Mouse (Mus musculus) retina, postnatal 1 day (tissue): ENCODE results near the gene Cep19.

Source experiments
- DNase-seq: peaks from one replicate; pipeline ENCODE4 v3.0.0-alpha.2; 2012

Gene Cep19

DNA sequence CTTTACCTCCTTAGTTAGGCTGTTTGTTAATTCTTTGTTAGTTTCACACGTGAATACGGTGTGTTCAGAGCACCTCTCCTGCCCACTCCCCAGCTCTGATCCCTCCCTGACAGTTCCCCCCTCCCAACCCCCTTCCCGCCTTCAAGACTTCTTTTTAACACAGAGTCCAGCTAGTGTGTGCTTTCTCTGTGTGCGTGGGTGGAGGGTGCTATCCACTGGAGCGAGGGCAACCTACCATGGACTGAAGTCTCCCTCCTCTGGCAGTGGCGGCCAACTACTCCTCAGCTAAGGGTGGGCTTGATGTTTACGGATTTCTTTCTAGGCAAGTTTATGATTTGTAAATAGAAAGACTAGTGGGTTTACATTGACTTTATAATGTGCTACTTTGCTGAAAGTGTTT, 8.6 kb downstream of the Cep19 start:
- DNase-seq = no peak

DNA sequence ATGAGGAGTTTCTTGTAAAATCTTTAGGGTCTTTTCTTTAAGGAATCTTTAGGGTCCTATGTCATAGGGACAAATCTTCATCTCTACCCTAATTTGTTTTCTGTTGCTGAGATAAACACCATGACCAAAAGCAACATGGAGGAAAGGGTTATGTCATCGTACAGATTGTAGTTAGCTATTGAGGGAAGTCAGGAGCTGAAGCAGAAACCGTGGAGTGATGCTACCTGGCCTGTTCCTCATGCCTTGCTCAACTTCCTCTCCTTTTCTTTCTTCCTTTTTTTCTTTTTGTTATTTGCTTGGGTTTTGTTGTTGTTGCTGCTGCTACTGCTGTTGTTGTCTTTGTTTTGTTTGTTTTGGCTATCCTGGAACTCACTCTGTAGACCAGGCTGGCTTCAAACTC, 9.0 kb downstream of the Cep19 start:
- no peak for DNase-seq

DNA sequence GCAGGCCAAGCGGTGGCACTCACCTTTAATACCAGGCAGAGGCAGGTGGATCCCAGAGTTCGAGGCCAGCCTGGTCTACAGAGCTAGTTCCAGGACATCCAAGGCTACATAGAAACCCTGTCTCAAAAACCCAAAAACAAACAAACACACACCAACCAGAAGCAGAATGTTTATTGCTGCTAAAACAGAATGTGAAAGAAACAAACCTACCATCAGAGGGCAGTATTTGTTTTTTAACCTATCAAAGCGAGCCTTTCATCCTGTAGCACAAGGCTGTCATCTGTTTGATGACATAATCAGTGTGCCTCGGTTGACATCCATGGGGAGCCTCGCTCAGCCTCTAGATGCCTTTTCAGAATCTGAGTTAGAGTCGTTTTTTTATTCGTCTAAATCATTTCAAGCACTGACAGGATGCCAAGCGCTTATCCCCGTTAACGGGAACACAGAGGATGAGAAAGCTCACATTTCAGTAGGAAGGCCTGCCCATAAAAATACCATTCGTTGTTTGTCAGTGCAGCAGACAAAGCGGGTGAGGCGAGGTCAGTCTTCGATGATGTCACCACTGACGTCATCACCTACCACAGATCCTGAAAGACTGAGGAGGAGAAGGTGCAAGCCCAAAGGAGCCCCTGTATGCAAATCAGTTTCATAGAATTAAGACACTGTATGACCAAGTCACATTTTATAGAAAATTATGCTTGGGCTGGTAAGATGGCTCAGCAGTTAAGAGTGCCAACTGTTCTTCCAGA, 11.5 kb downstream of the Cep19 start:
- peak; percentile 19 for DNase-seq

DNA sequence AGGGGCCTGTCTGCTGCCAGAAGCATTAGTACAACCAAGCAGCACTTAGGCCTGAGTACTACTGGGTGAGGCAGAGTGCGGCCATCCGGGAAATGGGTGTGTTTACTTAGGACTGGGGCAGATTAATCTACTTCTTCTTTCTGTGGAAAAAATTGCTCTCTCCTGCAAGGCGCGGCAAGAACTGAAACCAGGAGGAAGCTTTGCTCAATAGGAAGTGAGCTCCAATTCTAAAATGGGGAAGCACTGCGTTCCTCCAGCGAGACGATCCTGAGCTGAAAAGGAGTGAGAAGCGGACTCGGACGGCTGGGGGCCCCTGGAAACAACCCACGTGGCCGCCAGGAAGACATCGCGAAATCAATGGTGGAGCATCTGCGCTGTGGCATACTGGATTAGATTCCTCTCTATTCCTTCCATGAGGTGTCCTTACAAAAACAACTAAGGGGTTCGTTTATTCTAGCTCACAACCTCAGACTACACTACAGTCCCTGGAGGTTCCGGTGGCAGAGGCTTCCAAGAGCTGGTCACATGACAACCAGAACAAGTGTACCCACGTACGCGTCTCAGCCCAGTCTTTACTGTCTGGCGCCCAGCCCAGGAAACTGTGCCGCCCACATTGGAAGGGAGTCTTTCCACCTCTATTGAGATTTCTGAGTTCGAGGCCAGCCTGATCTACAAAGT, 14.1 kb downstream of the Cep19 start:
- no peak for DNase-seq

DNA sequence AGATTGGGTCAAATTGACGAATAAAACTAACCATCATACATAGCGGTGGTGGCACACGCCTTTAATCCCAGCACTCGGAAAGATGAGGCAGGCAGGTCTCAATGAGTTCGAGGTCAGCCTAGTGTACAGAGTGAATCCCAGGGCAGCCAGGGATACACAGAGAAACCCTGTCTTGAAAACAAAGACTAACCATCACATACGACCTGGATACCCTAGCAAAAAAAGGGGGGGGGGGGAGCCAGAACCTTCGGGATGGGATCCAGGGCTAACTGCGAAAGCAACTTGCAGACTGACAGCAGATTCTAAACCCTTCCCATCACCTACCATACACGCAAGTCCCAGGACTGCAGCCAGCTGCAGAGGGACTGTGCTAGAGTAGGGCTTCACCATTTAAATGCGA, 14.8 kb downstream of the Cep19 start:
- no peak for DNase-seq

DNA sequence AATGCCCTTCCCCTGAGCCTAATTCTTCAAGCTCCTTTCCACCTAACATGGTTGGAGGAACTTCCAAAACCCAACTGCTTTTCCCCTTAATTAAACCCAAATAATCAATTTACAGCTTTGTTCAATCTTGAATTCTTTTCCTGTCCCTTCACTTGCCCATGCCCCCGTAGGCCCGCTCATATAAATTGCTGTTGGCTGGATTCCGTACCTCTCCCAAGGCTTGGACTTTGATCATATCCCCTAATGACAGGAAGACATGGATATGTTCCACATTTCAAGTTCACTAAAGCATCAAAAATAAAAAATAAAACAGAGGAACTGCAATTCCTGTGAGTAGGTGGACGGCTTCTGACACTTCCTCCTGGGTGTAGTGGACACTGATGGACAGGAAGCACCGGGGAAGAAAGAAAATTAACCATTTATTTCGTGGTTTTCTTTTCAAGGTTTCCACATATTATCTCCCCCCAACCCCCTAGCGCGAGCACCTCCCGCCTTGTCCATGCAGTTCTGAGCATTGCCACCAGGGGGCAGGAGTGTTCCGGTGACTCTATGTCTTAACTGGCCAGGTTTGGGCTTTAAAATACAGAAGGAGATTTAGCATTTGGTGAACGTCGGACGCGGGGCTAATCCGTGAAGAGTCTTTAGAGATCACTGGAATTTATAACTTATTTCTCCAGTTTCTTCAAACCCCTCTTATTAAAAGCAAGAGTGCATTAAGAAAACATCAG, 15.5 kb downstream of the Cep19 start:
- peak; percentile 81 for DNase-seq

DNA sequence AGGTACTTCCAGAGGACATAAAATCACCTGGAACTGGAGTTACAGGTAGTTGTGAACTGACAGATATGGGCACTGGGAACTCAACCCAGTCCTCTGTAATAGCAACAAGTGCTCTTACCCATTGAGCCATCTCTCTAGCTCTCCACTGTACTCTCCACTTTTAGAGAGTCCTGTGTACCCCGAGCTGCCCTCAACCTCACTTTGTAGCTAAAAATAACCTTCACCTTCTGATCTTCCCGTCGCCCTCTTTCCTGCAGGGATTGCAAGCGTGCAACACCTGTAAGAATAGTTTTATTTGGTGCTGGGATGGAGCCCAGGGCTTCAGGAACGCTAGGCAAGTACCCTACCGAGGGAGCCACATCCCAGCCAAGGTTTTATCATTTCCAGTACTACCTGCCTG, 16.2 kb downstream of the Cep19 start:
- no peak for DNase-seq

DNA sequence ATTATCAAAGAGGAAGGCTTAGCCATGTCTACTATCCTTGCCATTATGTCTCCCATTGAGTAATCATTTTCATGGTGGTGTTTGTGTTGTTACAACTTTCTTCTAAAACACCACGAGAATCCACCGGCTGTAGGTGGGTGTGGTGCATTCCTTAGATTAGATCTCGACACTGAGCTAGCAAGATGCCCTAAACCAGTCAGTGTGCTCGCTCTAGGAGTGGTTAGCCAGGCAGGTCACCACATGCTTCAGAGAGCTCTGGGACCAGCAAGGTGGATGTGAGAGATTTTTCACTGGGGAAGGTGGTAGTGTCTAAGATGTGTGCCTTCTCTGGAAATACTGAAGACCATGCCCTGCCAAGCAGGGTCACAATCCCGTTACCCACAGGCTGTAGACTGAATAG, 16.6 kb downstream of the Cep19 start:
- no peak for DNase-seq

DNA sequence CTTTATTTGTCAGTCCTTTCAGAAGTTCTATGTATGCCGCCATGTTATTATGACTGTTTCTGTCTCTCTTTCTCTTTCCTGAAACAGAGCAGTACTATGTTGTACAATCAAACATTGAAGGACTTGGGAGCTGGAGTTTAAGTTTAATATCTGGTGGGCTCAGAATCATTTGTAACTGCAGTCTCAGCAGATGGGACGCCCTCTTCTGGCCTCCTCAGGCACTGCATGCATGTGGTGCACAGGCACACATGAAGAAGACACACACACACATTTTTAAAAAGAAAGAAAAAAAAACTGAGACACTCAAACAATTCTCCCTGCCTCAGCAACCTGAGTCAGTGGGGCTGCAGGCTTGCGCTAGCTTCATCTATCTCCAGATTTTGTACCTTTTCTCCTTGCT, 20.9 kb downstream of the Cep19 start:
- DNase-seq = no peak

DNA sequence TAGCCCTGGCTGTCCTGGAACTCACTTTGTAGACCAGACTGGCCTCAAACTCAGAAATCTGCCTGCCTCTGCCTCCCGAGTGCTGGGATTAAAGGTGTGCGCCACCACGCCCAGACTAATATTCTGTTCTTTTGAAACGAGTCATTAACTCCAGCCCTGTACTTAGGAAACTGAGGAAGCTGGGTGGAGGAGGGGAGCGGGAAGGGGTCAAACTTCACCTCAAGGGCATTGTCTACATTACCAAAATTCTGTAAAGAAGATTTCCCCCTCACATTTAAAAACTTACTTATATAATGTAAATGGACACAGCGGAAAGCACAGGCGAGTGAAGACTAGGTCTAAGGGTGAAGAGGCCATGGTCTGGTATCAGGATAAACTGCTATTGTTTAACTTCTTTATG, 24.4 kb downstream of the Cep19 start:
- DNase-seq = no peak

DNA sequence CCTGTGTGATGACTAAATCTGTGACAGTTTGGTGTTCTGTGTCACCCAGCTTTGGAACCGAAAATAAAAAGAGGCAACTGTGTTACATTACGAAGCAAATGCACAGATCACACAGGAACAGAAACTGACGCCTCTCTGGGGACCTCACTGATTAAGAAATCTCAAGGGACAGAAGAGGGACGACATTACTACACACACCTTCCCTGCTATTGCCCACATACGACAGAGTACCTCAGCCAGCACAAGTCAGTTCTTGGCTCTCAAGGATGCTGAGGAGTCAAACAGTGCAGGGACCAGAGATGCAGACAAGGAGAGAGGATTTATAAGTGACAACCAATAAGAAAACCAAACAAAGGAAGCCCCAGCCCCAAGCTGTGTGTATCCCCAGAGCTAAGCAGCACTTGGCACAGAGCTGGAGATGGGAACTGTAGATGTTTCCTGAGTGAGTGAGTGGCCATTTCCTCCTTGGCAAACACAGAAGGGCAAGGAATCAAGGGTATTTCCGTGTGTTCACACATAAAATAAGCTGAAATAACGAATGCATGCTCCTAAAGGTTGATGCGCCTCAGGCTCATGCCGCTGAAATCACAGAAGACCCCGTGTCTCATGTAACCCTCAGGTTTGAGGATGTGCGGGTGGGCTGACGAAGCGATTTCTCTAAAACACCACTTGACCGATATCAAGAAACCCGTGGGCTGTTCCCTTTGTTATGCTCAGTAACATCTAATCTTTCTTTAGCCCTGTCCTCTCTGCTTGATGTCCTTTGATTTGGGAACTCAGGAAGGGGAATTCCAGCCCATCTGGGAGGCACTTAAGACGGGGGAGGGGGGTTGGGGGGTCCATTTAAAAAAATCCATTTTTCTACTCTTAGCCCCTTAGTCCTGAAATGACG, 25.1 kb downstream of the Cep19 start:
- no peak for DNase-seq

DNA sequence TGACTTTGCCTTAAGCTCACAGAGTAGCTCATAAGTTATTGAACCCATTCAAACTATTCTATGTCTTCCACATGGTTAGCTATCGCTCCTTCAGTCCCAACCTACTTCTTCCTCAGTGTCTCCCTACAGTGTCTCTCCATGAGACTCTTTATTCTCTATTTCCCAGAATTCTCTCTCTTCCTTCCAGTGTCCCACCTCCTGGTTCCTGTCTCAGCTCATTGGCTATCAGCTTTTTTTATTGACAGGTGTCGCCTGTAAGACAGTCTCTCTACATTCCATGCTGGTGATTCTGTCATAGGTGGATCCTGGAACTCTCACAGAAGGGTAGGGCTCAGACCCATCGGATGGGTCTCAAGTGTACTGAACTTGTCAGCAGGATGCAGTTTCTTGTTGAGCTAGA, 25.8 kb downstream of the Cep19 start:
- no peak for DNase-seq

DNA sequence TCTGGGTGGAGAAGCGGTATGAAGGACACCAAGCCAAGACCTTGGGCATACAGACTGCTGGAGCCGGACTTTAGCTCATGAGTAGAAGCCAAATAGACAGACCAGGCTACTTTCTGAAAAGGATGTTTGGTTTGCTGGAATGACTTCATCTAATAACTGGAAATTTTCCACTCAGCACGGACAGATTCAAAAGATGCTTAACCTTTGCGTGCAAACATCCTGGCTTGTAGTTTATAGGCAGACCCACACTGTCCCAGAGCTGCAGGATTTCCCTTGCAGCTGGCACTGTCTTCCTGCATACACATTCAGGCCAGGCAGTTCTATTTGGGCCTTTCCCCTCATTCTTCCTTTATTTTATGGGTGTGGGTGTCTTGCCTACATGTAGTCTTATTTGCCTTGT, 27.4 kb downstream of the Cep19 start:
- DNase-seq = no peak

DNA sequence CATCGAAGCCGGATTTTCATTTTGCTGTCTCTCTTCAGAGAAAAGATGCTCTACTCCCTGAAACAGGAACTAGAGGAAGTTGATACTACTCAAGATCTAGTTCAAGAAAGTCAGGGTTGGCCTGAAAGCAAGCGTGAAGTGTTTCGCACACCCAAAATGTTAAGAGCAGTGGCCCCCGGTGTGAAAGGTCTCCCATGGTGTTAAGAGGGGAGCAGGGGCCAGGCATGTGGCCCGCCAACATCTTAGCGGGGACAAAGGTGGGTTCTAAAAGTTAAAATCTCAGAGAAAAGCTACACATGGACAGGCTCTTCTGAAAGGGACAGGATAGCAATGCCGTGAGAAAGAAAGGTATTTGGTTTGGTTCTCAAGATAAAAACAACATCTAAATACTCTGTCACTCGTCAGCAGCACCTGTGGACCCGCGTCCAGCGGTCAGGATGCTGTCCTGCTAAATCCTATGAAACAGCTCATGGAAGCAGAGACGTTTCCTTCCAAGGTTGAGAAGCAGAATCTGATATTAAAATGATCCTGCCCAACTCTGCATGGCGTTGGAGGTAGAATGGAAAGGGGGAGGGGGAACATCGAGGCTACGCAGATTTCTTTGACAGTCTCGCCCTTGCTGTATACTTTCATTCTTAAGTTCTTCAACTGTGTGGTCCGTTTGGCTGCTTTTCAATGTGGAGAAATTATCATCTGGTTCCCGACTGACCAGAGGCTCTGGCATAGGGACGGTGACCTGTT, 30.0 kb downstream of the Cep19 start:
- DNase-seq = no peak

DNA sequence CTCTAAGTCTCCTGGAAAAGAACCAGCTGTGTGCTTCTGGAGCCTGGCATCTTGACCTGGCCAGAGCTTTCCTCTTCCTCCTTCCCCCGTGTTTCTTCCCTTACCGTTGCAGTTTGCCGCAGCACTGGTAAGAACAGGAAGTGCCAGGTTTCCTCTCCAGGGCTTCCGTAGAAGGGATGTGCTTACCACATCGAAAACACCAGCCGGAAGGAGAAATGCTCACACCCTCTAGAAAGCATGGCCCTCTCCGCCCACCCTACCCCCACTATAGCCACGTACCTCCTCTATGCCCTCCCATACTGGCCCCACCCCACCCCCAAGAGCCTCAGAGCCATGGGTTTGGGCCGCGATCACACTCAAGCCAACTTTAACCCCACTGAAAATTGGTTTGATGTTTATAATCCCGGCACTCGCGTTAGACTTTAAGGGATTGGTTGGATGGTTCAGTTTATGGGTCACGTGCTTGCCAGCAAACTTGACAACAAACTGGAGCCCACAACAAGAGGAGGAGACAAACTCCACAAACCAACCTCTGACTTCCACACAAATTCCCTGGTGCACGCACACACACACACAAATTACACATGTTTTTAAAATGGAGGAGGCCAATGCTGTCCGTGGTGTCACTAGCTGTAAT, 30.7 kb downstream of the Cep19 start:
- DNase-seq = no peak

DNA sequence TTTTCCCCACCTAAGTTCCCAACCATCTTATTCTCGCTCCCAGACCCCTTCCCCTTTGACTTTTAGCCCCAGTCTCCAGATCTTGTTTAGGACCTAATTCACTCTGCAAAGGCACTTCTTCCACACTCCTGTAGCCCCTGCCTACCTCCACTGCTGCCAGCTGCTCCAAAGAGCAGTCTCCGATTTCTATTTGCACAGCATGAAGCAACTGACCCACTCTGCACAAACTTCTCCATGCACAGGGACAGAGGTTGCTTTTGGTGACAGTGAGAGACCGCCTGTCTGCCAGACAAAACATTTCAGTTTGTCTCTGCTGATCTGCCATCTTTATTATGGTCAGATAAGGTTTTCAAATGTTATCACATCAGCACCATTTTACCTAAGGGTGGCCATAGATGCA, 33.5 kb downstream of the Cep19 start:
- no peak for DNase-seq

DNA sequence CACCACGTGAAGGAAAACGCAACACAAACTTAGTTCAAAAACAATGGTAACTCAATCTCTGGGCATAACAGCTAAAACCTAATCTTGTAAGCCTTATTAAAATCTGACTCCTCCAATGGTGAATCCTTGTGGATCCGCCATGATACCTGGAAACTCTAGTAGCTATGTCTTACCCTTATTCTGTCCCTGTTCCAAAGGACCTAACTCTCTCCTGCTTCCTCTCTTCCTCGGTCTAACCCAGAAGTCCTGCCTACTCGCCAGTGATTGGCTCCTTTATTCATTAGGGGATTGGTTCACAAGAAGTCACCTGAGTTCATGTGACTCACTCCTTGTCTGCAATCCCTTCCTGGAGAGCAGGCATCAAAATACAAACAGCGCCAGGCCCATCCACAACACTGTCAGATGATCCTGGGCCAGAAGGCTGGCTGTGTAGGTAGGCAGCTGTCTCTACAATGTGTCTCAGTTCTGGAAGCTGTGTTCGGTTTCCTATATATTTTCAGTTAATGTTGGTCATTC, 36.3 kb downstream of the Cep19 start:
- DNase-seq = no peak

DNA sequence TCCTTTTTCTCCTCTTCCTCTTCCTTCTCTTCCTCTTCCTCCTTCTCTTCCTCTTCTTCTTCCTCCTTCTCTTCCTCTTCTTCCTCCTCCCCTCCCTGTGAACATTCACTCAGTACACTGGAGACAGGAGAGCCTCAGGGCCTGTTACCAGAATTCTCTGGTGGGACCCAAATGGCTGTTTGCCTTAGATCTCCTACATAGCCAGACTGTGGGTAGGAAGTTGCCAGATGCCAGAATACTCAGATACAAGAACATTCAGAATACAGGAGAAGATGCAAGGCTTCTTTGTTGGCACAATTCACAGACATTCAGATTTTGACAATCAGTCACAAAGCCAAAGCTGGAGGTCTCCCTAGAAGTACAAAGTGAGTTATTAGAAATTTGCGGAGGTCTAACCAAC, 39.4 kb downstream of the Cep19 start:
- DNase-seq = no peak

DNA sequence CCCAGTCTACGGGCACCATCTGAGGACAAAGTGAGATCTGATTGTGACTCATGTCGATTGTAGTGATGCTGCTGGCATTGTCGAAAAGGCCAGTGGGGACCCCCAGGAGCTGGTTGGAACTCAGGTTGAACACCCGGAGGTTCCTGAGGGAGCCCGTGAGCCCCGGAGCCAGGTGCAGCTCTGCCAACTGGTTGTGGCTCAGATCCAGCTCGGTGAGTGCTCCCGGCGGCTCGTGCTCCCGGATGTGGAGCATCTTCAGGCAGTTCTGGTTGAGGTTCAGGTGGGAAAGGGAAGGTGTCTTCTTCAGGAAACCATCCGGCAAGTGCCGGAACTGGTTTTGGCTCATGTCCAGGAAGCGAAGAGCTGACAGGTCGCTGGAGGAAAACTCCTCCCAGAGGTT, 44.2 kb downstream of the Cep19 start:
- DNase-seq = no peak

DNA sequence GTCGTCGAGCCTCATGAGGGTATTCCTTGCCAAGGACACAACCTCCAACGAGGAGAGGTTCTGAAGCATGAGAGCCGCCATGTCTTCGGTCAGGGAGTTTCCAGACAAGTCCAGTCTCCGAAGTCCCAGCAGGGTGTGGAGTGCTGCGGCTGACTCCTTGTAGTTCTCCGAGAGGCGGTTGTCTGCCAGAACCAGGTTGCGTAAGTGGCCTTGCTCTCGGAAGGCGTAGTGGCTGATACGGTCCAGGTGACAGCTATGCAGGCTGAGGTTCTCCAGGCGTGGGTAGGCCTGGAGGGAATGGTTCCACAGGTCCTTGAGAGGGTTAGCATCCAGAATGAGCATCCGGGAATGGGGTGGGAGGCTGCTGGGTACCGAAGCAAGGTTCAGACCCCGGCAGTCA, 45.0 kb downstream of the Cep19 start:
- DNase-seq = no peak

DNA sequence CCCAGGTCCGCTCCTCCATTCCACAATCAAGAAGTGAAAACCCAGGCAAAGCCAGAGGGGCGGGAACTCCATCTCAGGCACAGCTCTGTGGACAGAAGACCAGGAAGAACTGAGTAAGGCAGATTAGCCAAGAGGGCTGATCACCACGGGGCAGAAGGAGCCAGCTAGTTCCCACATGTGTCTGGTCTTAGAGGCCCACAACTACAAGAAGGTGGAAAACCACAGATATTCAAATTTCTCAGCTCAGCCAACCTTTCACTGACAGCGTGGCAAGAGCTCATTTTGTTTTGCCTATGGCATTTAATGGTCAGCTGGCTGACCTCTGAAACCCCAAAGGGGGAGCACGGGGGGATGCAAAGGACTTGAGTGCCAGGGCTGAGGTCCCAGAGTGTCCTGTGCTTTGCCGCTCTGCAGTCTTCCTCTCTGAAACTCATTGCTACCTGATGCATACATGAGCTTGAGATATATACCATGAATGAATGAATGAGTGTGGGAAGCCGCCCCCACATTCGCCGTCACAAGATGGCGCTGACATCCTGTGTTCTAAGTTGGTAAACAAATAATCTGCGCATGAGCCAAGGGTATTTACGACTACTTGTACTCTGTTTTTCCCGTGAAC, 48.1 kb downstream of the Cep19 start:
- DNase-seq = peak; percentile 68
